Mouse (Mus musculus) heart, embryonic 11.5 days (tissue): ENCODE data around the gene Mapk6. TPM values are rescaled to one million over a fixed set of nuclear protein-coding genes. Genes with fewer than 3 reads are reported as not detected.

ENCODE experiments used
- ATAC-seq: fragments of 200-750 bp; cut with Nextera tagmentation; replicated peaks from 2 replicates; pipeline ENCODE4 v1.8.0; 2017; ENCODE audit warnings: moderate library complexity; ENCODE audit not compliant: insufficient number of reproducible peaks, low FRiP score, low TSS enrichment
- H3K27ac ChIP-seq: fragments of 300-500 bp; sonication (generic); 2 replicates; pipeline ENCODE4 v1.5.1; 2014; ENCODE audit warnings: mild to moderate bottlenecking, low read depth, low read length
- H3K27me3 ChIP-seq: fragments of 300-500 bp; sonication (generic); 2 replicates; pipeline ENCODE4 v1.6.1; 2014; ENCODE audit warnings: mild to moderate bottlenecking, low read length, mixed read lengths; ENCODE audit not compliant: control insufficient read depth, insufficient read depth
- H3K36me3 ChIP-seq: fragments of 300-500 bp; sonication (generic); 2 replicates; pipeline ENCODE4 v1.6.1; 2014; ENCODE audit warnings: mild to moderate bottlenecking, low read length, moderate library complexity, mixed read lengths; ENCODE audit not compliant: control insufficient read depth, insufficient read depth
- H3K4me1 ChIP-seq: fragments of 300-500 bp; sonication (generic); 2 replicates; pipeline ENCODE4 v1.6.1; 2014; ENCODE audit warnings: low read length; ENCODE audit not compliant: control insufficient read depth, insufficient read depth
- H3K4me2 ChIP-seq: fragments of 300-500 bp; sonication (generic); 2 replicates; pipeline ENCODE4 v1.6.1; 2014; ENCODE audit warnings: mild to moderate bottlenecking, moderate library complexity
- H3K4me3 ChIP-seq: fragments of 300-500 bp; sonication (generic); 2 replicates; pipeline ENCODE4 v1.5.1; 2014; ENCODE audit warnings: low read depth, low read length
- H3K9ac ChIP-seq: fragments of 300-500 bp; sonication (generic); 2 replicates; pipeline ENCODE4 v1.6.1; 2014; ENCODE audit warnings: mild to moderate bottlenecking, low read depth, low read length, moderate library complexity
- H3K9me3 ChIP-seq: fragments of 300-500 bp; sonication (generic); replicated peaks from 2 replicates; pipeline ENCODE4 v1.6.1; 2016; ENCODE audit warnings: low read length; ENCODE audit not compliant: control insufficient read depth
- WGBS: fragments of 180-500 bp; shearing (Covaris S2); extraction: QIAGEN DNeasy Blood & Tissue Kit; methylation state at CpG from one replicate; pipeline ENCODE4 v1.1.7; 2014; ENCODE audit not compliant: insufficient replicate concordance; 5-methylcytosine and 5-hydroxymethylcytosine counted together
- polyA plus RNA-seq: library from polyadenylated mRNA; unstranded; fragments of >200 nt; fragmentation: Nextera tagmentation; extraction: Ambion mirVana; gene quantifications from 2 replicates; pipeline ENCODE4 v1.2.1, GENCODE M21; 2014

Mapk6 gene
- polyA plus RNA-seq, 1 experiment from 2014 or later = 77.5 TPM

DNA sequence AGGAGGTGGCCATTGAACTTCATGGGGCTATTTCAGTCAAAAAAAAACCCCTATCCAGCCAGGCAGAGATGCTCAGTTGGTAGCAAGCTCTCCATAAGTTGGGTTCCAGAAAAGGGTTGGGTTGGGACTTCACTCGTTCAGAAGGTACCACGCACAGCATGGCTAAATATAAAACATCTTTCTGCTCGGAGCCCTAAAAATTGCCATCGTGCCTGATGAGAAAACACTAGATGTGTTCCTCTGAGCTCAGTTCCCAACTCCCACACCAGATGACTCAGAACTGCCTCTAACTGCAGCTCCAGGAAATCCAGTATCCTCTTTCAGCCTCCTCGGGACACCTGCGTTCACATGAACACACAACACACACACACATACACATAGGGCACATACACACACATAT lies 71.8 kb downstream of the Mapk6 start:
- Histone ChIP-seq H3K36me3 (peaks cover 13% of the 10 kb centered on the region), H3K4me1 (no peaks in the 10 kb centered on the region), H3K27me3 (no peaks in the 10 kb centered on the region), H3K4me3 (no peak overlapping the region), H3K9ac (no peak overlapping the region), H3K9me3 (no peaks in the 10 kb centered on the region), H3K4me2 (no peak overlapping the region), H3K27ac (no peak overlapping the region)
- ATAC-seq = no peak
- 82% methylated on average over 6 of the region's 6 CpGs for WGBS

DNA sequence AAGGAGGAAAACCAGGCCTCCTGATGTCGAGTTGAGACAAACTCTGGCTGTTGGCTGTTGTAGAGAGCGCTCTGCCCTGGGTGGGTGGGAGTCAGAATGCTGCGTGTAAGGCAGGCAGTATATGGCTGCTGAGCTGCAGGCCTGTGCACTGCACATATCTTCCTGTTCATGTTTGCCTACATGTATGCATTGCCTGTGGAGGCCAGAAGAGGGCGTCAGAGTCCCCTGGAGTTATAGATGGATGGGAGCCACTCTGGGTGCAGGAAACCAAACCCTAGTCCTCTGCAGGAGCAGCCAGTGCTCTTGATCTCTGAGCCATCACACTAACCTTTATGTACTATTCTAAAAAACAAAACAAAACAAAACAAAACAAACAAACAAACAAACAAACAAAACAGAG lies 75.4 kb downstream of the Mapk6 start:
- Histone ChIP-seq H3K4me3 (no peak overlapping the region), H3K9ac (no peak overlapping the region), H3K4me1 (no peaks in the 10 kb centered on the region), H3K27ac (no peak overlapping the region), H3K27me3 (no peaks in the 10 kb centered on the region), H3K9me3 (no peaks in the 10 kb centered on the region), H3K36me3 (peaks cover 23% of the 10 kb centered on the region), H3K4me2 (no peak overlapping the region)
- 73% methylated on average over 4 of the region's 4 CpGs for WGBS
- no peak for ATAC-seq

DNA sequence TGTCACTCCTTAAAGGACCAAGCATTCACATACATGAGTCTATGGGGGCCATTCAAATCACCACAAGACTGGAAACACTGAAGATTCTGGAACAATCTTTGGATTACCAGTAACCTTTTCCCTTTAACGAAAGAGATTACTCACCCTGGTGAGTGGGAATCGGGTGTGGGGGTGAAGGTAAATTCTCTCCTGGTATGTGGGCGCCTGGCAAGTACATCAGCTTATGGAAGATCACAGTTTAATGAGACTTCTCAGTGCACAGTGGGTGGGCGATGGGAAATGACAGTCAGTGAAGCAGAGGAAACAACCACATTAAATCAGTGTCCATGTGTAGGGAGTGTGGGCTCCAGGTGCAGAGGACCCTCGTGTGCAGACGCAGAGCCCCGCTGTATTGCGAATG lies 79.0 kb downstream of the Mapk6 start:
- Histone ChIP-seq H3K4me2 (no peak overlapping the region), H3K27ac (no peak overlapping the region), H3K27me3 (no peaks in the 10 kb centered on the region), H3K36me3 (peaks cover 23% of the 10 kb centered on the region), H3K4me3 (no peak overlapping the region), H3K9ac (no peak overlapping the region), H3K4me1 (no peaks in the 10 kb centered on the region), H3K9me3 (no peaks in the 10 kb centered on the region)
- 88% methylated on average over 8 of the region's 8 CpGs for WGBS
- ATAC-seq = no peak

DNA sequence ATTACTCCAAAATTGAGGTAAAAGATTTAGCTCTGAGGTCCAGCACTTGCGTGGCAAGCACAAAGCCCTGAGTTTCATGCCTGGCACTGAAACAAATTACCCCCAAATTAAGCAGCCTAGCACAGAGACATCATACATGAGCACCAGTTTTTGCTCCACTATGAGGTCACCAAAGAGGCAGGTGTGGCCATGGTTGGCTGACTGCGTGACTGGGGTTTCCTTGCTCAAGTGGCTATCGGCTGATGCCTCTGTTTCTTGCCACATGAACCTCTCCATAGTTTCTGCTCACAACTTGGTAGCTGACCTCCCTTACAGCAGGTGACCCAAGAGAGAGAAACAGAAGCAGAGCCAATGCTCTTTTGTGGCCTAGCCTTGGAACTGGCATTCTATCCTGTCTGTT lies 81.8 kb downstream of the Mapk6 start:
- no peak overlapping the region for H3K4me3 ChIP-seq
- H3K27ac ChIP-seq = no peak overlapping the region
- H3K36me3 ChIP-seq = peaks cover 18% of the 10 kb centered on the region
- ATAC-seq = no peak
- no peak overlapping the region for H3K4me2 ChIP-seq
- H3K9ac ChIP-seq = no peak overlapping the region
- 96% methylated on average over 3 of the region's 3 CpGs for WGBS
- H3K4me1 ChIP-seq = no peaks in the 10 kb centered on the region
- no peaks in the 10 kb centered on the region for H3K27me3 ChIP-seq
- no peaks in the 10 kb centered on the region for H3K9me3 ChIP-seq

DNA sequence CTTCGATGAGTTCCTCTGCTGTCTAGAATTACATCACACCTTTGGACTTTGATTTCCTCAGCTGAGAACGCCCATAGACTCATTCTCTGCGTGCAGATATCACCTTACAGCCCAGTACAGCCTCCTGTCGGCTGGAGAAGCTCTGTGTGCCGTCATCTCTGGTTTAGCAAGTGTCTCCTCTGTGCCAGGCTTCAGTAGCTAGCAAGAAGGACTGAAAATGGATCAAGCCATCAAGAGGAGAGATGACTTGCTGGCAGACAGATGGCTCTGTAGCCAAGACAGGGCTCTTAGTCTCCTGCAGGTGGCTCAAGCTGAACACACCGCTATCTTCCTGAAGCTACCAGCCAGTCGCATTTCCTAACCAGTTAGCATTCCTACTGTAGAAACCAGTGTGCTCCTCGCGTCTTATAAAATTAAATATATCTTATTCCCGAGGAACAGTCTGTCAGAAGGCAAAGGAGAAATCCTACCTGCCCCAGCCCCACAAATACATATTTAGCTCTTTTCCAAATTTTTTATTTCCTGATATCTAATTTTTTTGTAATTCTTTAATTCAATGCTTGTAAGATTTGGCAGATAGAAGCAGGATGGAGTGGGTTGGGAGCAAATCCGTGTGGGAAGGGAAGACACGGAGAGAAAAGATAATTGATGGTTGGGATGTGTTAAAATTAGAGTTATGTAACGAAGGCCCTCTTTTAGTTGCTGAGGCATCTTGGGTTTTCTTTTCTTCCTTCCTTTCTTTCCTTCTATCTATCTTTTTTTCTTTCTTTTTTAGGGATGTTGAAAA lies 87.5 kb downstream of the Mapk6 start:
- Histone ChIP-seq H3K9ac (no peak overlapping the region), H3K27ac (no peak overlapping the region), H3K9me3 (no peaks in the 10 kb centered on the region), H3K4me2 (no peak overlapping the region), H3K4me3 (no peak overlapping the region), H3K4me1 (peaks cover 17% of the 10 kb centered on the region; the same call in 1 of the 2 replicates), H3K36me3 (no peaks in the 10 kb centered on the region), H3K27me3 (no peaks in the 10 kb centered on the region)
- WGBS = 65% methylated on average over 13 of the region's 13 CpGs
- no peak for ATAC-seq

DNA sequence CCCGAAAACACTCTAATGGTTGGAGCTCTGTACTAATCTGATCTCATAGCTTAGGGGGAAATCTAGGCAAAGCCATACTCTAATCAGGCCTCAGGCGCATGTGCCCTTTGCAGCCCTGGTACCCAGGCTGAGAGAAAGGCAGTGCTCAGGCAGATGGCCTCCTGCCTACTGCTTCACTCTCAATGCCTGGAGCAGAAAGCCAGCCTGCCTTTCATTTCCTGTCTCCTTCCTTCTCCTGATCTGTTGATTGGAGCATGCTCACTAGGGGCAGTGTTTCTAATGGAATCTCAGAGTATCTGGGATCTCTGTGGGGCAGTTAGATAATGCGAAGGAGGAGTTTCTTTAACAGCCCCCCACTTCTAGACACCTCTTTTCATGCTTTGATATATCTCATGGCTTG lies 90.4 kb downstream of the Mapk6 start:
- WGBS = 65% methylated on average over 3 of the region's 3 CpGs
- no peak for ATAC-seq
- H3K4me3 ChIP-seq = no peak overlapping the region
- no peaks in the 10 kb centered on the region for H3K9me3 ChIP-seq
- peaks cover 26% of the 10 kb centered on the region for H3K4me1 ChIP-seq
- no peaks in the 10 kb centered on the region for H3K36me3 ChIP-seq
- H3K27ac ChIP-seq = peak overlapping the region; percentile 78
- no peaks in the 10 kb centered on the region for H3K27me3 ChIP-seq
- no peak overlapping the region; the same call in 1 of the 2 replicates for H3K4me2 ChIP-seq
- H3K9ac ChIP-seq = no peak overlapping the region

Other genes with a start within 250 kb of the Mapk6 start
- gene Myo5c, start 178.0 kb downstream of the Mapk6 start, polyA plus RNA-seq = 1.0 and 1.3 TPM in 2 replicates
- 54.3 and 67.8 TPM in 2 replicates for gene Gnb5, start 103.7 kb downstream of the Mapk6 start, polyA plus RNA-seq
- gene Bcl2l10, start 62.2 kb downstream of the Mapk6 start, polyA plus RNA-seq = not detected in 2 replicates
- 33.5 and 36.0 TPM in 2 replicates for gene Leo1, start 31.5 kb upstream of the Mapk6 start, polyA plus RNA-seq
- 80.0 and 86.9 TPM in 2 replicates for gene Tmod3, start 149.7 kb upstream of the Mapk6 start, polyA plus RNA-seq
- 5.9 and 6.1 TPM in 2 replicates for gene Tmod2, start 201.3 kb upstream of the Mapk6 start, polyA plus RNA-seq
- gene Lysmd2, start 215.7 kb upstream of the Mapk6 start, polyA plus RNA-seq = 16.3 and 18.4 TPM in 2 replicates